Mouse (Mus musculus): ENCODE measurements at regions not wholly inside any gene's neighbourhood (a gene's known extent, or its start where the extent isn't known, plus 50 kb on each side); places are given as distances from the start of the nearest gene placed in this dataset.
A peak's percentile ranks its signal among the peaks of the same experiment; 100 is the strongest.

DNA sequence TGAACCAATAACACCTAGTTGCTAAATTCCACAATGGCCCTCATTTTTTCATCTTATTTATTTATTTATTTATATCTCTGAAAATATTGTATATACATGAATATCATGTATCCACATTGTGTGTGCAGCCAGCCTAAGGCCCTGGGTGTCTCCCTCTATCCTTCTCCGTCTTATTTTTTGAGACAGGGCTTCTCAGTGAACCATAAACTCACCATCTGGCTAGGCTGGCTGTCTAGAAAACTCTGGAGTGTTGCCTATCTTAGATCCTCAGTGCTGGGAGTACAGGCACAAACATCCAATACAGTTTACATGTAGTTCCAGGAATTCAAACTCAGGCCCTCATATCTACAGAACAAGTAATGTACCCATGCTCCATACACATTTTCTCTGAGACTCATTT, 139.7 kb upstream of the Chrm2 start:
- no peak for ATAC-seq (replicated peaks in 1 of 2; ENCODE audit: insufficient read depth in 1 of 2, low FRiP score in 2 of 2, low TSS enrichment in 1 of 2, low read depth in 1 of 2, poor library complexity in 2 of 2, severe bottlenecking in 2 of 2)

DNA sequence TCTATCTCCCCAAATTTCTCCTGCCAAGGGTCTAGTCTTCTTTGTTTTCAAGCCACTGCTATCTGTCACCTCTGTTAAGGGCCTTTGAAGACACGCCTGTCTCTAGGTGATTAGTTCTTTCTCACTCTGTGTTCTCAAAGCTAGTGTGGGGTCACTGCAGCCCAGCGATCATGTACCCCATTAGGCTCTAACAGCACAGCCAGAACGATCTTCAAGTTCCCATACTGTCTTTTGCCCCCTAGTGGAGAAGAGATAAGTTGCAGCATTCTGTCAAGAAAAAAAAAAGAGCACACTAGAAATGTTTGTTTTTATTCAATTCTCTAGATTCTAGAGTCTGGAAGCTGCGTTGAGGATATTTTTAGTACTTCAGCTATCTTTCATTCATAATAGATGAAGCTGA, 138.8 kb upstream of the Chrm2 start:
- ATAC-seq (replicated peaks in 1 of 2; ENCODE audit: insufficient read depth in 1 of 2, low FRiP score in 2 of 2, low TSS enrichment in 1 of 2, low read depth in 1 of 2, poor library complexity in 2 of 2, severe bottlenecking in 2 of 2), result peak; percentile 59 to 62; a peak in 2 of 4 replicates

- no peak for ATAC-seq (replicated peaks in 1 of 2; ENCODE audit: insufficient read depth in 1 of 2, low FRiP score in 2 of 2, low TSS enrichment in 1 of 2, low read depth in 1 of 2, poor library complexity in 2 of 2, severe bottlenecking in 2 of 2)
Measured at GRCm38 (mm10) chr6:36266717-36267402, 121.0 kb upstream of the Chrm2 start.

DNA sequence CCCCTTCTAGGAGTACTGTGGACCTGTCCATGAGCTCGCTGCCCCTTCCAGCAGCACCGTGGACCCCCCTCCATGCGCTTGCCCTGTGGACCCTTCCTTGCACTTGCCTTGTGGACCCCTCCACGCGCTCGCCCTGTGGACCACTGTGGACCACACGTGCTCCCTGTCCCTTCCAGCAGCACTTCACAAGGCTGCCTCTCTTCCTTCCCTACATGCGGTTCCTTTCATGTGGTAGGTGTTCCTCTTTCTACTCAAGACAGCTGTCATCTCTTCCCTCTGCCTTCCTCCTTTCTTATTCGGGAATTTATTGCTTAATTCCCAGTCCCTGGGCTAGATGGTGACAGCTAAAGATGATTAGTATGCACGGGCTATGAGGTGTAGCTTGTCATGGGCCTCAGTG, 101.2 kb upstream of the Chrm2 start:
- peak; percentile 56 to 64 for ATAC-seq (replicated peaks in 1 of 2; ENCODE audit: insufficient read depth in 1 of 2, low FRiP score in 2 of 2, low TSS enrichment in 1 of 2, low read depth in 1 of 2, poor library complexity in 2 of 2, severe bottlenecking in 2 of 2)

DNA sequence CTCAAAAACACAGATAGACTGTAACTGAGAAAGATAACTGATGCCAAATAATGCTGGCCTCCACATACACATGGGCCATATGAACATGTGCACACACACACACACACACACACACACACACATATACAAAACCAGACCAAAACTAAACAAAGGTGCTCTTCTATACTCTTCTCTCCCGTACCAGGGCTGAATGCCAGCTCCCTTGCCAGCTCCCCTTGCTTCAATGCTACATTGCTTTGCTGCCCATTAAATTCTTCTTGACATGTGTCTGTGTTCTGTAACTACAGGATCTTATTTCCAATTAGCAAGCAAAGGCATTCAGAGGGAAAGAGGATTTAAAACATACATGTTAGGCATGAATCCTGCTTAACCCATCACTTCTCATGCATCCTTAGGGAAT, 74.3 kb upstream of the Chrm2 start:
- ATAC-seq (replicated peaks in 1 of 2; ENCODE audit: insufficient read depth in 1 of 2, low FRiP score in 2 of 2, low TSS enrichment in 1 of 2, low read depth in 1 of 2, poor library complexity in 2 of 2, severe bottlenecking in 2 of 2), result no peak
